Mouse (Mus musculus): Measurements from ENCODE around the gene Tgfb3.

GRCm38 (mm10) chr12:86085873-86086272 is 7.0 kb upstream of the Tgfb3 start:
- no peak for TF ChIP-seq CHD2 (IDR thresholded peaks at IDR 0.05; ENCODE audit: low read depth, low read length)
- TF ChIP-seq MAFK (IDR thresholded peaks at IDR 0.05; ENCODE audit: insufficient read depth, low read depth, low read length) = no peak
- no peak for TF ChIP-seq ZC3H11A (IDR thresholded peaks at IDR 0.05; ENCODE audit: borderline replicate concordance, low read depth, low read length)
- TF ChIP-seq ZNF384 (IDR thresholded peaks at IDR 0.05; ENCODE audit: low read depth, low read length) = no peak
- no peak for TF ChIP-seq HCFC1 (IDR thresholded peaks at IDR 0.05; ENCODE audit: borderline replicate concordance, insufficient read depth, low read length)
